Mouse (Mus musculus): ENCODE results near the gene 1700011M02Rik.
"Not testable (repeated sequence)": the region's sequence is repeated elsewhere in the genome, so short reads cannot be mapped to it uniquely, and the experiment has no call there.

The 1700011M02Rik gene

DNA sequence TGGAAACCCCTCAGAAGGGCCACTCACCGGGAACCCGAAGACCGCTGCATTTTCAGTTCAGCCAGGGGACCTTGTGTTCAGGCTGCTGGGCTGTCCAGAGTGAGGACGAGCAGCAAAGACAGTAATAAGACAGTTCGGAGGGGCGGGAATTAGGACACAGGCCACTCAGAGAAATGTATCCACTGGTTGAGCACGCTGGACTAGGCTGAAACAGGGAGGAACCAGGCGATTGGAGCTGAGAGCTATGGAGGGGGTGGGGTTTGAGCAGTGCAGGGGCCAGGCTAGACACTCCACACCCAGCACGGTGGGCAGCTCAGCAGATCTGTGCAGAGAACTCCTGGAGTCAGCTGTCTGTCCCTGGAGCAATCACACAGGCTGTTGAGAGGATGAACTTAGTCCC is at the start of gene 1700011M02Rik, which contains the start of gene Dmrtc1a:
Gene 1700011M02Rik (plus strand): TSS at position 319 of the 400 bp plus-strand sequence.
Gene Dmrtc1a (minus strand): TSS at position 101 of the 400 bp plus-strand sequence.
- DNase-seq (ENCODE audit: low spot score in 2 of 2): not testable (repeated sequence)

DNA sequence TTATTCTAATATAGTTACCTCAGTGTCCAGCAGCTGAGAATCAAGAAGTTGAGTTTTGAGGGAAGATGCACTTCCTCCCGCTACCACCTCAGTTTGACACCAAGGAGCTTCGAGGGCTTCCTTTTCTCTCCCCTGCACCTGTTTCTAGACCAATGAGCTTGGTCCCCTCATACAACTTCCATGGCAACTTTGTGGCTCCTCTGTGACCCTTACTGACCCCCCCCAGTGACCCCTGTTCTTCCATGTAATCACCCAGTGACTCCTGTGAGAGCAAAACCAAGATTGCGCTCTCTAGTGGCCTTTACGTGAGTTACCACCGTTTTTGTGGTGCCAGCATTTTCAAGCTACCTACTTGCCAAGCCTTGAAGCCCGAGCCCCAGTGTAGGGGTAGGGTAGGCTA is 40.8 kb upstream of the 1700011M02Rik start, which contains the start of gene 1700031F05Rik:
Gene 1700031F05Rik (minus strand): TSS at position 101 of the 400 bp plus-strand sequence.
- DNase-seq (ENCODE audit: low spot score in 2 of 2): no peak

DNA sequence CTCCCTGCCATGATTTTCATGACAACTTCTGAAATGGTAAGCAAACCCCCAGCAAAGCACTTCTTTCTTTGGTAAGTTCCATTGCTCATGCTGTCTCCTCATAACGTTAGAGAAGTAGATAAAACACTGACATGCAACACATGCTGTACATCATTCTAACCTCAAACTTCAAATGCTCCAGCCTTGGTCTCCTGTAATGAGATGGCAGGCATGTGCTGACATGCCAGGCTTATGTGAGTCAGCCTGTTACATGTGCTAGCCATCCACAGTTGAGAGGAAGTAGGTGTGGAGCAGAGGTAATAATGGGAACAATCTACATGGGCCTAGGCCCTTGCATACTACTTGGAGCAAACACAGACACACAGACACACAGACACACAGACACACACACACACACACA is 6.1 kb downstream of the 1700011M02Rik start:
- not testable (repeated sequence) for DNase-seq (ENCODE audit: low spot score in 2 of 2)

DNA sequence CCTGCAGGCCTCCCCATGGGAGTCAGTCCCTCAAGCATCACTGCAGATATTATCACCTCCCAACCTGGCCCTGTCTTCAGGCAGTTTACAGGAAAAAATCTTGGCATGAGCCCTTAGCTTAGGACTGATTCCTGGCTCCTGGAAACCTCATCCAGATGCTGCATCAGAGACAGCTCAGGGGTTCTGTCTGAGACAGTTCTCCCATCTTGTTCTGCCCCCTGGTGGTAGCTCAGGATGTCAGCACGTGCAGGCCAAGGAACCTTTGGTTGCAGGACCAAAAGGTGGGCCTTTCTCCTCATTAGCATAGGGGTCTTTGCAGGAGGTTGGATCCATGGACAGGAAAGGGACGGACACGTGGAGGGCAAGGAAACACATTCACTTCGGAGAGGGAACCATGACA is 18.0 kb downstream of the 1700011M02Rik start:
- not testable (repeated sequence) for DNase-seq (ENCODE audit: low spot score in 2 of 2)

DNA sequence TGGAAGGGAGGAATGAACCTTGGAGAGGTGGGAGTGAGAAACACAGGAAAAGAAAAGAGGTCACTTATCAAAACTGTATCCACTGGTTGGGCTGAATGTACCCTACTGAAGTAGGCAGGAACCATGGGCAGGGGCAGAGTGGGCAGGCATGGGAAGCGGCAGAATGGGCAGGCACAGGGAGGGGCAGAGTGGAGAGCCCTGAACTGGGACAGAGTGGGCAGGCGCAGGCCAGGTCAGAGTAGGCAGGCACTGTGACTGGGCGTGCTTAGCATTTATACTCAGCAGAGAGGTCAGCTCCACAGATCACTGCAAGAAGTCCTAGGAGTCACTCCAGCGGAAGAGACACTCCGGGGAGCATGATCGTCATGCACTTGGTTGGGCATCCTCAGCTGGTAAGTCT is 19.4 kb downstream of the 1700011M02Rik start, which contains the start of gene 1700018G05Rik:
Gene 1700018G05Rik (plus strand): TSS at position 301 of the 400 bp plus-strand sequence.
- not testable (repeated sequence) for DNase-seq (ENCODE audit: low spot score in 2 of 2)

DNA sequence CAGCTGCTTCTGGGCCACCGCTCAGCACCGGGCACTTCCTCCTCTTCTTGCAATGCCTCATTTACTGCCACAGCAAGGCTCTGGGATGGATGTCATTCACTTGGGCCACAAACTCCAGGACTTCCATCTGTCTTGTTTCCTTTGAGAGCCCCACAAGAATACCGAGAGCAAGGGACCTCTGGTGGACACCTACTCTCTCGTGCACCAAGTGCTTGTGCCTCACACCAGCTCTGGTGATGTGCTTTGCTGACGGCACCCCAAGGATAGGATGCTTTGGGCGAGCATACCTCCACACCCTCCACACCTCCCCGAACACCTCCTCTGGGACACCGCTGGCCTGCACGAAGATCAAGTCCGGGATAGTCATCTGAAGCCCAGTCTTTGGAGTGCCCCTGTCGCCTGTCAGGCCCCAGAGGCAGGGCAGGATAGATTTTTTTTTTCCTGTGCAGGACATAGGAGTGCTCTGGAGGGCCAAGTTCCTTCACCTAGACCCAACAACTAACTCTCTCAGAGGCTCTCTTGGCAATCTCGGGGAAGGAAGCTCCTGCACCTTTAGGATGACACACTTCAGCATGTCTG is 24.4 kb downstream of the 1700011M02Rik start:
- no peak for DNase-seq (ENCODE audit: low spot score in 2 of 2)

DNA sequence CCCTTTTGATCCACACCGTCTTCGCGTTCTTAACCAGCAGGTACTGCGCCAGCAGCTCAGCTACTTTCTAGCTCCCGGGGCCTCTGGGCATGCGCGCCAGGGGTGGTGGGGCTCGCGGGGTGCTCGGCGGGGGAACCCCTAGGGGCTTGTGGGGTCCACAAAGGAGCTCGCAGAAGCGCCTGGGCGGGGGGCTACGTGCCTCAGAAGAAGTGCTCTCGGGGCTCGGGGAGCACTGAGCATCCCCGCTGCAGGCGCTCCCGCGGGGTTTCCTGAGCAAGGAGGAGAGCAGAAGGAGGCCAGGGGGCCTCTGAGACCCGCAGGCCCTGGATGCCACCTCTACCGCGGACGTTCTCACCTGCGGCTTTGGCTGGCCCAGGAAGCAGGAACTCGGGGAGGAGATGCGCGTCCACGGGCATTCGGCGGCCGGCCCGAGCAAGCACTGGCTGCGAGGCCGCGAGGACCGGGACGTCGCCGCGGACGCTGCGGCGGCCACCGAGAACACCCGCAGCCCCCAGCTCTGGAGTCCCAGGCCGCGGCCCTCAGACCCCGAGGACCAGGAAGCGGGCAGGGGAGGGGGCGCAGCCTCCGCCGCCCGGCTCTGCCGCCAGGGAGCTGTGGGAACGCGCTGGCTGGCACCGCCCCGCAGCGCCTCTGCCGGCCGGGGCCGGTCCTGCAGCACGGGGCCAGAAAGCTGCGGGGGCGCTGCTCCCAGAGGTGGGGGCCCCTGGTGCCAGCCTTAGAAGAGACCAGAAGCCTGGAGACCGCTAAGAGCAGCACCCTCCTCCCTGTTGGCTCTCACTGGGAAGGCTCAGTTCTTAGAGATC is 25.1 kb downstream of the 1700011M02Rik start:
- no peak for DNase-seq (ENCODE audit: low spot score in 2 of 2)

DNA sequence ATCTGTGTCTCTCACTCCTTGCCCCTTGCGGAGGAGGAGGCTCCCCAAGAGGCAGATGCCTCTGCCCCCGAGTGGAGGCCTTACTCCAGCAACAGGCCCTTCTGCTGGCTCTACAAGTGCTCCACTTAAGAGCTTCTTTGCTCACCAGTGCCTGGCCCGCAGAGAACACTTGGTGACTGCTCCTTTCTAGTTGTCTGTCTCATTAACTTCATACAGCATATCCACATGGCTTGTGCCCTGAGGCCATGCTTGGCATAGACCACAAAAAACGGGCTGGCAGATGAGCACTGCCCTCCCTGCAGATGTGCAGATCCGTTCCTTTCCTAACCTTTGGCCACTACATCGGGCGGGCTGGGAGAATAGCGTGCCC is 25.7 kb downstream of the 1700011M02Rik start:
- no peak for DNase-seq (ENCODE audit: low spot score in 2 of 2)

DNA sequence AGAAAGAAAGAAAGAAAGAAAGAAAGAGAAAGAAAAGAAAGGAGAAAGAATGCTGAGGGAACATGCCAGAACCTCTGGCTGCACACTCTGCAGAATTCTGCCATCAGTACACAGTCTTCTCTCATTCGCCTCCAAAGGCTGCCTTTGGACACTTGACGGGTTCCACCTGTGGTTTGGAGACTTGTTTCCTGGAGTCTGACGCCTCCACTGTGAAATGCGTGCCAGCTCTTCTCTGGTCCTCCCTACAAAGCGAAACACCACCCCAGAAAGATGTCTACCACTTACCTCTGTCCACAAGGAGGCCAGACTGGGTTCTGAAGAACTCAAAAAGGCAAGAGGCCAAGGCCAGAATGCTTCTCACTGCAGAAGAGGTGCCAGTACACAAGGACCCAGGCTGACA is 28.0 kb downstream of the 1700011M02Rik start:
- no peak for DNase-seq (ENCODE audit: low spot score in 2 of 2)

DNA sequence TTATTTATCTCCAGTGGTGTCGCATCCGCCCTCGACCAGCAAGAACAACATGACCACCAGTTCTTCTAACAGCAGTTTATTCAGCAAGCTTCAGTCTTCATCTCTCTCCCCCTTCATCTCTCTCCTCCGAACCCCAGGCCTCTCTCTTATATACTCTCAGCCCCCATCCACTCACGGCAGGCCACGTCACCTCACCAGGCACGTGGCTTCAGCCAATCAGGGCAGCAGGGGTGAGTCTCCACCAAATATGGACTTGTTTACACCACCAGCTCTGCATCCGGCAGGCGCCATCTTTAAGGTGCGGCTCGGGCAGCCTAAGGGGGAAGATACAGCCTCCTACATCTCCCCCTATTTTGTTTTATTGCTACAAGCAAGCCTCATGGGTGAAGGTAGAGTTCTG is 41.4 kb downstream of the 1700011M02Rik start:
- not testable (repeated sequence) for DNase-seq (ENCODE audit: low spot score in 2 of 2)

DNA sequence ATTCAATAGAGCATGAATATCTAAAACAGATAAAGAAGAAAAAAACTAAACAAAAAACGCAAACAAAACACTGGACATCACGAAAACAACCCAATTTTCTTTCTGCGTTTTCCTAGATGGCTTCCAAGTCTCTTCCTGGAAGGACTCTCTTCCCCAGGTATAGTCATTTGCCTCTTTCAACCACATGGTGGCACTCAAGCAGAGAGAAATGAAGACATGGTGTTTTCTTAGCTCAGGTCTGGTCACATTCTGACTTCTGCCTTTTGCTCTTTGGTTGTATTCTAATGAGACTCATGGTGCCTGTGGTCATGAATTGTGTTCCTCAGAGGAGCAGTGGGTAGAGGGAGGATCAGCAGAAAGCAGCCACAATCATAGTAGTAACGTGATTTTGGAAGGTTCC is 50.2 kb downstream of the 1700011M02Rik start:
- DNase-seq (ENCODE audit: low spot score in 2 of 2): no peak
